ENCODE assay signal across 26 mouse cellular contexts in genomic region chr11:43346489-43346888, GRCm38 (mm10).
"Had no signal": no experiment of that assay in that cellular context is flagged by ENCODE, and none has a peak within 500 bp of the region (broad histone marks: within the 10 kb centered on the region; RNA-seq: fewer than 3 reads in every experiment).

No protein-coding gene starts in this region.

- H3K4me3 ChIP-seq: embryonic facial prominence, embryonic 10.5 days; embryonic facial prominence, embryonic 12.5 days; embryonic facial prominence, embryonic 13.5 days; embryonic facial prominence, embryonic 15.5 days; erythroblast, embryonic 14.5 days; forebrain, embryonic 10.5 days; forebrain, embryonic 12.5 days; forebrain, embryonic 13.5 days; forebrain, embryonic 15.5 days; heart, adult 2 months had no signal

- H3K4me1 ChIP-seq: embryonic facial prominence, embryonic 12.5 days; embryonic facial prominence, embryonic 13.5 days; embryonic facial prominence, embryonic 15.5 days had no signal

- H3K27ac ChIP-seq: embryonic facial prominence, embryonic 10.5 days; embryonic facial prominence, embryonic 12.5 days; embryonic facial prominence, embryonic 13.5 days; embryonic facial prominence, embryonic 15.5 days; forebrain, embryonic 10.5 days; forebrain, embryonic 12.5 days; forebrain, embryonic 13.5 days; forebrain, embryonic 15.5 days; heart, adult 2 months had no signal

- ATAC-seq: forebrain, embryonic 13.5 days; forebrain, embryonic 14.5 days; forebrain, embryonic 15.5 days; forebrain, embryonic 16.5 days; forebrain, postnatal 0 days had no signal

- H3K9me3 ChIP-seq: embryonic facial prominence, embryonic 10.5 days; embryonic facial prominence, embryonic 12.5 days; embryonic facial prominence, embryonic 13.5 days; embryonic facial prominence, embryonic 15.5 days; forebrain, embryonic 10.5 days; forebrain, embryonic 12.5 days; forebrain, embryonic 13.5 days; forebrain, embryonic 15.5 days had no signal

- H3K4me2 ChIP-seq: embryonic facial prominence, embryonic 12.5 days; embryonic facial prominence, embryonic 13.5 days; embryonic facial prominence, embryonic 15.5 days; forebrain, embryonic 12.5 days; forebrain, embryonic 13.5 days; forebrain, embryonic 15.5 days had no signal

- DNase-seq: cerebellum, adult 8-10 months; cerebellum, adult 9-10 months; cerebellum, adult 9-11 months; cerebellum, postnatal 10 days; cerebellum, postnatal 14 days; cerebellum, postnatal 25 days; cerebellum, postnatal 36 days; embryo, embryonic 11 days; forebrain, postnatal 0 days; gastrocnemius, postnatal 10 days; gastrocnemius, postnatal 14 days; gastrocnemius, postnatal 25 days; gastrocnemius, postnatal 36 days; heart, adult 18-20 months; heart, adult 2 months had no signal

- H3K27me3 ChIP-seq: embryonic facial prominence, embryonic 12.5 days; embryonic facial prominence, embryonic 13.5 days; embryonic facial prominence, embryonic 15.5 days; forebrain, embryonic 12.5 days; forebrain, embryonic 13.5 days; forebrain, embryonic 15.5 days had no signal

- H3K36me3 ChIP-seq: embryonic facial prominence, embryonic 10.5 days; embryonic facial prominence, embryonic 12.5 days; embryonic facial prominence, embryonic 13.5 days; embryonic facial prominence, embryonic 15.5 days; forebrain, embryonic 10.5 days; forebrain, embryonic 12.5 days; forebrain, embryonic 15.5 days had no signal

- H3K9ac ChIP-seq: embryonic facial prominence, embryonic 12.5 days; embryonic facial prominence, embryonic 13.5 days; embryonic facial prominence, embryonic 15.5 days; forebrain, embryonic 12.5 days; forebrain, embryonic 13.5 days; forebrain, embryonic 15.5 days; forebrain, postnatal 0 days had no signal
